Mouse (Mus musculus): ENCODE results near the gene Otud4. TPM values are rescaled to one million over a fixed set of nuclear protein-coding genes. Genes with fewer than 3 reads are reported as not detected.
"Not testable (repeated sequence)": the region's sequence is repeated elsewhere in the genome, so short reads cannot be mapped to it uniquely, and the experiment has no call there.

The Otud4 gene
- 12.3 and 14.8 TPM in 2 replicates for polyA plus RNA-seq (2015; fragmentation: Nextera tagmentation; extraction: Ambion mirVana)

- no peaks in the 10 kb centered on the region for H3K9me3 ChIP-seq (replicated peaks)
- H3K4me3 ChIP-seq = peak within 1 kb of the TSS; percentile 94
- H3K27me3 ChIP-seq = no peaks in the 10 kb centered on the region
- H3K4me2 ChIP-seq = peak within 1 kb of the TSS; percentile 67
- H3K27ac ChIP-seq = peak within 1 kb of the TSS; percentile 98
- H3K9ac ChIP-seq = peak within 1 kb of the TSS; percentile 88
- peaks cover 32% of the 10 kb centered on the region for H3K4me1 ChIP-seq
- WGBS = under 1% methylated on average over 86 of the region's 103 CpGs
- ATAC-seq = peak; percentile 57
- H3K36me3 ChIP-seq (ENCODE audit: poor library complexity, severe bottlenecking) = peaks cover 8% of the 10 kb centered on the region
Measured at GRCm38 (mm10) chr8:79639586-79640451, at the start of gene Otud4. Otud4 (plus strand) TSS chr8:79639618.

- Histone ChIP-seq H3K27ac (no peak overlapping the region), H3K4me3 (no peak overlapping the region), H3K4me2 (no peak overlapping the region), H3K9ac (no peak overlapping the region), H3K27me3 (no peaks in the 10 kb centered on the region), H3K4me1 (no peaks in the 10 kb centered on the region), H3K36me3 (ENCODE audit: poor library complexity, severe bottlenecking) (no peaks in the 10 kb centered on the region), H3K9me3 (replicated peaks) (no peaks in the 10 kb centered on the region)
- WGBS = 89% methylated on average over 1 of the region's 1 CpGs
- no peak for ATAC-seq
Measured at GRCm38 (mm10) chr8:79600962-79601361, 38.5 kb upstream of the Otud4 start.

GRCm38 (mm10) chr8:79603204-79603603 lies 36.2 kb upstream of the Otud4 start:
- H3K27ac ChIP-seq; H3K4me1 ChIP-seq; H3K27me3 ChIP-seq; H3K4me3 ChIP-seq; H3K36me3 ChIP-seq (ENCODE audit: poor library complexity, severe bottlenecking); H3K4me2 ChIP-seq; ATAC-seq; H3K9ac ChIP-seq; H3K9me3 ChIP-seq (replicated peaks): not testable (repeated sequence)
- 51% methylated on average over 2 of the region's 2 CpGs for WGBS

- no peaks in the 10 kb centered on the region for H3K27me3 ChIP-seq
- no peak overlapping the region for H3K27ac ChIP-seq
- H3K4me2 ChIP-seq = no peak overlapping the region
- no peak for ATAC-seq
- H3K4me3 ChIP-seq = no peak overlapping the region
- no peaks in the 10 kb centered on the region for H3K4me1 ChIP-seq
- H3K9me3 ChIP-seq (replicated peaks) = no peaks in the 10 kb centered on the region
- H3K36me3 ChIP-seq (ENCODE audit: poor library complexity, severe bottlenecking) = no peaks in the 10 kb centered on the region
- no peak overlapping the region for H3K9ac ChIP-seq
Measured at GRCm38 (mm10) chr8:79606225-79606624, 33.2 kb upstream of the Otud4 start.

GRCm38 (mm10) chr8:79606751-79607300 lies 32.6 kb upstream of the Otud4 start:
- no peak overlapping the region for H3K27ac ChIP-seq
- no peak for ATAC-seq
- no peaks in the 10 kb centered on the region for H3K9me3 ChIP-seq (replicated peaks)
- H3K4me1 ChIP-seq = no peaks in the 10 kb centered on the region
- H3K9ac ChIP-seq = no peak overlapping the region
- no peak overlapping the region for H3K4me2 ChIP-seq
- H3K4me3 ChIP-seq = no peak overlapping the region
- H3K36me3 ChIP-seq (ENCODE audit: poor library complexity, severe bottlenecking) = no peaks in the 10 kb centered on the region
- no peaks in the 10 kb centered on the region for H3K27me3 ChIP-seq
- 79% methylated on average over 5 of the region's 5 CpGs for WGBS

- H3K9me3 ChIP-seq (replicated peaks) = no peaks in the 10 kb centered on the region
- no peaks in the 10 kb centered on the region for H3K4me1 ChIP-seq
- no peak overlapping the region for H3K4me3 ChIP-seq
- WGBS = 91% methylated on average over 3 of the region's 3 CpGs
- H3K36me3 ChIP-seq (ENCODE audit: poor library complexity, severe bottlenecking) = no peaks in the 10 kb centered on the region
- no peak overlapping the region for H3K4me2 ChIP-seq
- no peak overlapping the region for H3K27ac ChIP-seq
- no peak overlapping the region for H3K9ac ChIP-seq
- ATAC-seq = no peak
- no peaks in the 10 kb centered on the region for H3K27me3 ChIP-seq
Measured at GRCm38 (mm10) chr8:79608701-79609100, 30.7 kb upstream of the Otud4 start.

GRCm38 (mm10) chr8:79610268-79610667 lies 29.1 kb upstream of the Otud4 start:
- Histone ChIP-seq H3K4me2 (no peak overlapping the region), H3K4me3 (no peak overlapping the region), H3K9me3 (replicated peaks) (no peaks in the 10 kb centered on the region), H3K4me1 (no peaks in the 10 kb centered on the region), H3K9ac (no peak overlapping the region), H3K27ac (no peak overlapping the region), H3K27me3 (no peaks in the 10 kb centered on the region), H3K36me3 (ENCODE audit: poor library complexity, severe bottlenecking) (no peaks in the 10 kb centered on the region)
- no peak for ATAC-seq

- 61% methylated on average over 6 of the region's 6 CpGs for WGBS
- Histone ChIP-seq H3K4me2 (no peak overlapping the region), H3K36me3 (ENCODE audit: poor library complexity, severe bottlenecking) (no peaks in the 10 kb centered on the region), H3K4me3 (no peak overlapping the region), H3K9ac (no peak overlapping the region), H3K4me1 (no peaks in the 10 kb centered on the region), H3K9me3 (replicated peaks) (no peaks in the 10 kb centered on the region), H3K27ac (no peak overlapping the region), H3K27me3 (no peaks in the 10 kb centered on the region)
- no peak for ATAC-seq
Measured at GRCm38 (mm10) chr8:79612298-79612697, 27.1 kb upstream of the Otud4 start.

- Histone ChIP-seq H3K4me3 (no peak overlapping the region), H3K9ac (no peak overlapping the region), H3K4me1 (no peaks in the 10 kb centered on the region), H3K4me2 (no peak overlapping the region), H3K36me3 (ENCODE audit: poor library complexity, severe bottlenecking) (no peaks in the 10 kb centered on the region), H3K27me3 (no peaks in the 10 kb centered on the region), H3K9me3 (replicated peaks) (no peaks in the 10 kb centered on the region), H3K27ac (no peak overlapping the region)
- WGBS = 69% methylated on average over 5 of the region's 5 CpGs
- no peak for ATAC-seq
Measured at GRCm38 (mm10) chr8:79612965-79613364, 26.5 kb upstream of the Otud4 start.

- H3K27me3 ChIP-seq = no peaks in the 10 kb centered on the region
- H3K27ac ChIP-seq = no peak overlapping the region
- no peaks in the 10 kb centered on the region for H3K4me1 ChIP-seq
- ATAC-seq = no peak
- 78% methylated on average over 6 of the region's 6 CpGs for WGBS
- no peaks in the 10 kb centered on the region for H3K9me3 ChIP-seq (replicated peaks)
- no peak overlapping the region for H3K4me3 ChIP-seq
- H3K36me3 ChIP-seq (ENCODE audit: poor library complexity, severe bottlenecking) = no peaks in the 10 kb centered on the region
- H3K4me2 ChIP-seq = no peak overlapping the region
- no peak overlapping the region for H3K9ac ChIP-seq
Measured at GRCm38 (mm10) chr8:79615741-79616350, 23.6 kb upstream of the Otud4 start.

GRCm38 (mm10) chr8:79618906-79619305 lies 20.5 kb upstream of the Otud4 start:
- H3K36me3 ChIP-seq (ENCODE audit: poor library complexity, severe bottlenecking) = no peaks in the 10 kb centered on the region
- H3K9me3 ChIP-seq (replicated peaks) = no peaks in the 10 kb centered on the region
- ATAC-seq = no peak
- H3K27ac ChIP-seq = no peak overlapping the region
- 66% methylated on average over 5 of the region's 5 CpGs for WGBS
- H3K4me2 ChIP-seq = no peak overlapping the region
- H3K4me1 ChIP-seq = no peaks in the 10 kb centered on the region
- H3K9ac ChIP-seq = no peak overlapping the region
- H3K27me3 ChIP-seq = no peaks in the 10 kb centered on the region
- H3K4me3 ChIP-seq = no peak overlapping the region

GRCm38 (mm10) chr8:79619353-79619752 lies 20.1 kb upstream of the Otud4 start:
- H3K36me3 ChIP-seq (ENCODE audit: poor library complexity, severe bottlenecking) = no peaks in the 10 kb centered on the region
- H3K27ac ChIP-seq = no peak overlapping the region
- no peak overlapping the region for H3K4me2 ChIP-seq
- H3K4me1 ChIP-seq = no peaks in the 10 kb centered on the region
- no peaks in the 10 kb centered on the region for H3K27me3 ChIP-seq
- ATAC-seq = no peak
- 94% methylated on average over 2 of the region's 2 CpGs for WGBS
- no peak overlapping the region for H3K4me3 ChIP-seq
- no peaks in the 10 kb centered on the region for H3K9me3 ChIP-seq (replicated peaks)
- no peak overlapping the region for H3K9ac ChIP-seq

Data from forebrain, embryonic 13.5 days (tissue).